Mouse (Mus musculus) adrenal gland, postnatal 36 days (tissue): ENCODE measurements around the gene Mrps18c. TPM values are rescaled to one million over a fixed set of nuclear protein-coding genes. Genes with fewer than 3 reads are reported as not detected.

Experiments
- DNase-seq, 2 experiments: peaks; one replicate each; pipeline ENCODE4 v3.0.0; 2021; ENCODE audit warnings: mixed read lengths in 1 of 2
- long read RNA-seq, 2 experiments: library from polyadenylated mRNA; stranded (forward); transcript quantifications; one replicate each; pipeline ENCODE4 v2.0.0; 2021; ENCODE audit warnings: borderline sequencing depth in 2 of 2
- total RNA-seq, 2 experiments: library from RNA; stranded (reverse); gene quantifications; 2 replicates each; pipeline ENCODE4 v1.2.3; 2021

Mrps18c gene
- 100 to 1,000 TPM in 1 of 2 experiments, 10 to 100 TPM in 1; 84.3 to 105 TPM for total RNA-seq
- long read RNA-seq, experiment 1, transcript Mrps18c-201 (6 exons, 638 nt), result major isoform, 83 of 97 reads
- long read RNA-seq, experiment 1, partial matches to known transcripts, result 5 of 97 reads
- long read RNA-seq, experiment 1, other reads (novel, unspliced or antisense), result 5 of 97 reads
- long read RNA-seq, experiment 2, transcript Mrps18c-201 (6 exons, 638 nt), result major isoform, 41 of 42 reads
- long read RNA-seq, experiment 2, partial matches to known transcripts, result 1 of 42 reads
- long read RNA-seq, experiment 2, other reads (novel, unspliced or antisense), result 0 of 42 reads

GRCm38 (mm10) chr5:100798165-100798860 is at the start of gene Mrps18c, which contains the start of gene Helq:
Gene Mrps18c, plus strand, starts transcription at chr5:100798627.
Gene Helq, minus strand, starts transcription at chr5:100798598.
- peak; percentile 94 to 95 for DNase-seq

GRCm38 (mm10) chr5:100750617-100751255 is 47.7 kb upstream of the Mrps18c start:
- peak; percentile 36 to 51 for DNase-seq

DNA sequence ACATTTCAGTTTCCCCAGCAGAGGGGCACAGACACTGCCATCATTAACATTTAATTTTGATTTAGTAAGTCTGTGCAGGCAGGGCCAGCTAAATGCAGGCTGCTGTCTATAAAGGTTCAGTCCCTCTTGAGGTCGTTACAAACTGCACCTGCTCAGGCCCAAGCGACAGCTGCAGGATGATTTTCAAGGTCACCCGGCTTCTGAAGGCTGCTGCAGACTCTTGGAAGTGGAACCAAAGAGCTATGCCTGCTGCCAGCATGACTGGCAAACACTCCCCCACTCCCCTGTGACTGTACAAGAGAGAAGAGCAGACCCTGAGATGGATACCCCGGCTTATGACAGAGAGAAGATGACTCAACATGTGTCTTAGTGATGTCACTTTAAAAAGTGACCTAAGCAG is 46.8 kb upstream of the Mrps18c start:
- peak; percentile 11 to 13 for DNase-seq

- peak in 1 of 2 experiments; percentile 3 for DNase-seq
Measured at GRCm38 (mm10) chr5:100753407-100753806, 45.0 kb upstream of the Mrps18c start.

- DNase-seq, result no peak
Measured at GRCm38 (mm10) chr5:100758121-100758520, 40.3 kb upstream of the Mrps18c start.

GRCm38 (mm10) chr5:100760049-100760663 is 38.3 kb upstream of the Mrps18c start:
- DNase-seq, result no peak

DNA sequence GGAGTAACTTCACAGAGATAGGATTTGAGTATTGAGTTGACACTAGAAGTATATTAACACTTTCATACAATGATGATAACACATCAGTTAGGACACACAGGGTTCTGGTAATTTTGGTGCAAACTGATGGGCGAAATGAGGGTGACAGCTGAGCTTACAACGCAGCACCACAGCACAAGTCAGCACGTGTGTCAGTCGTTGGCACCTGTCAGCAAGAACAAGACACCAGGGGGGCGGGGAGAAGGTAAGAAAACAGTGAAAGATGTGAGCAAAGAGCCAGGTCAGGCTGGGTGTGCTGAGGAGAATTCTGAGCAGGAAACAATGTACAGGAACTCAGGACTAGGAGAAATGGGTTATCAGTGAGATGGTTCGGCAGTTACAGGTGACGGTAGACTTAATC is 36.7 kb upstream of the Mrps18c start:
- no peak for DNase-seq

- no peak for DNase-seq
Measured at GRCm38 (mm10) chr5:100766026-100766425, 32.4 kb upstream of the Mrps18c start.

DNA sequence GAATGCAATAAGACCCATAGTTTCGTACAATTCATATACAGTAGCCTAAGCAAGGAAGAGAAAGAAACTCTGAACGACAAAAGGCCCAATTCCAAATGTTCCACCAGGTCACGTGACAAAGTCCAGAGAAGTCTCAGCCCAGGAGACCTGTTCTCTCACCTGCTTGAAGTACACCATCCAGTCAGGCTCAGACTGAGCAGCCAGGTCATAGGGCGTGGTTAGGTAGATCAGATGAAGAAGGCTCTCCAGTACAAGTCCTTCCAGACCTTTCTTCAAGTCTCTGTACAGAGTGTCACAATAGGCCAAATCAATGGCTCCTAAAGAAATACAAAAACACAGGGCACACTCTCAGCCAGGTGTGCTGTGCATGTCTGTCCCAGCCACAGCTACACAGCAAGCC is 26.9 kb upstream of the Mrps18c start:
- no peak for DNase-seq

- no peak for DNase-seq
Measured at GRCm38 (mm10) chr5:100775778-100776404, 22.5 kb upstream of the Mrps18c start.

- DNase-seq, result peak; percentile 5 to 11
Measured at GRCm38 (mm10) chr5:100776900-100777299, 21.5 kb upstream of the Mrps18c start.

- no peak for DNase-seq
Measured at GRCm38 (mm10) chr5:100779002-100779401, 19.4 kb upstream of the Mrps18c start.

GRCm38 (mm10) chr5:100787527-100787926 is 10.9 kb upstream of the Mrps18c start:
- DNase-seq, result no peak

DNA sequence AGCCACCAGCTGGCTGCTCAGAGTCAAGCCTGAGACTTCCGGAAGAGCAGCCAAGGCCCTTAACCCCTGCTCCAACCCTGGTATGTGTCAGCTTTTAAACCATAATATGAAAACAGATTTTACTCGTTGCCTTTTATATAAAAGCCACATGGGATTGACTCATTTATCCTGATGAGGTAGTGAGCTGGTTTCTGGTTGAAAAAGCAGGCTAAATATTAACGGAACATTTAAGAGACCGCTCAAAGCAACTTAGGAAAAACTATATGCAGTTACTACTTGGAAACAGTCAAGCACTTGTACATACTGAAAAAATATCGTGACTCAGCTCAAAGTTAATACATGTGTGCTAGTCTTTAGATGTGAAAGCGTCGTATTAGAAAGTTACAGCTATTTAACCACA is 6.2 kb upstream of the Mrps18c start:
- no peak for DNase-seq

- DNase-seq, result no peak
Measured at GRCm38 (mm10) chr5:100794084-100794483, 4.3 kb upstream of the Mrps18c start.

DNA sequence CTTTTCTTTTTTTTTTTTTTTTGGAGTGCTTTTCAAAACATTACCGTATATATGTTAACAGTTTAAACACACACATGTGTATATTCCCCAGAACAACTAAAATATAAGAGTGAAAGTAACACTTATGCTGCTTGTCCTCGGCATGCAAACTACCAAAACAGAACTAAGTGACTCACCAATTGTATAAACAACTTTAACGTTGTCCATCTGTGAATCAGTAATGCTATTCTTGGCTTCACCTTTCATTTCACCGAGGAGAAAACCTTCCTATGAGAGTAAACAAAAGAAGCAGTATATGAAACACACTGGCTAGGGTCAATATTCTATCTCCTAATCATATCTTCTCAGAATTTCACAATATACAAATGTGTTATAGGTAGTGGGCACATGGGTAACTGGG is 19.9 kb downstream of the Mrps18c start:
- DNase-seq, result no peak

DNA sequence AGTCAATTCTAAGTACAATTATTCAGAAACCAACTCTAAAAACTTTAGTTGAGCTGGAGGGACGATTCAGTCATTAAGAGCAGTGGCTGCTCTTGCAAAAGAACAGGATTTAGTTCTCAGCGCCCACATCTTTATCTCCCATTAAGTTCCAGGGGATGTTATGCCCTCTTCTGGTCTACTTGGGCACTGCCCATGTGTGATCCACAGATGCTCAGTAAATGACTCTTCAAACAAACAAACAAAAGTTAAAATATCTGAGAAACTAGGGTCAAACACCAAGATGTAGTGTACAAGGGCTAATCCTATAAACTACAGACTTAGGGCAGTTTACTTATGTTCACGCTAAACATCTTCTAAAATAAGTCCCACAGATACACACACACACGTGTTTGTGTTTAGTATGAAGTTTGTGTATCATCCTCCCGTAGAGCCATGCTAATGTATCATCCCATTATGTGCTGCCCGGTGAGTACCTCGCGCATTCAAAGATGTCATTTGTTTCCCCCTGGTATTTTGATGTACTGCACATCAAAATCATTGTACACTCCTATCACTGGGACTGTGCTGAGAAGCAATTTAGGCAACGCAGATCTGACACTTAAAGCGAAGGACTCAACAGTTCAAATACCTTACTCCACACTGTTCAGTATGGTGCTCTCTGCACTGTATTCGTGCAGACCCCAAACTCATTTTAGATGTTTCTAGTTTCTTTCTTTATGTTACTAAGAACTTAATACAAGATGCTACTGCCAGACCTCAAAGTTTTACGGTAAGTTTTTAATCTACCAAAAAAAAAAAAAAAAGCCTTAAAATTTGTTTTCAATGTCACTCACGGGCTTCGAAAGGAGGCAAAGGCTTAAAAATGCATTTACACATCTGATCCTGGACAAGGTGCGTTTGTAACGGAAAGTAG is 21.4 kb downstream of the Mrps18c start:
- DNase-seq, result peak in 1 of 2 experiments; percentile 13

GRCm38 (mm10) chr5:100820483-100821184 is 22.2 kb downstream of the Mrps18c start, which contains the start of gene Abraxas1:
Gene Abraxas1, minus strand, starts transcription at chr5:100820965.
- peak; percentile 94 to 95 for DNase-seq

- DNase-seq, result no peak
Measured at GRCm38 (mm10) chr5:100821375-100821774, 22.9 kb downstream of the Mrps18c start.

DNA sequence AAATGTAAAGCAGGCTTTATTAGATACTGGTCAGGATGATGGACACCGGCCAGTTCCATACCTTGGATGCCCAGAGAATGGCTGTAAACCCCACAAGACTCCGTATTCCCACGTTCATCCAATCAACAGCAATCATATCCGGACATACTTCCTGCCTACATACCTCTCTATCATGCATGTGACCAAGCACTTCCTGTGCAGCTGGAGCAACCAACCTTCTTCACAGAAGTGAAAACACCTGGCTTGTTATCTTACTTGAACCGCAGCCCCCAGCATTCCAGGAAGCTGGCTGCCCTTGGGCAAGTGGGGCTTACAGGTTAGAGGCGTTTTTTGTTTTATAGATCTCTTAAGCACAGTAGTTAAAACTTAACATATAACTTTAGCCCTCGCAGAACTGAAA is 24.4 kb downstream of the Mrps18c start:
- DNase-seq, result no peak
